Mouse (Mus musculus) thymus, adult 2 months (tissue): Measurements from ENCODE around the gene Ywhae.

Experiments used
- CTCF ChIP-seq: fragments of 200-500 bp; IDR thresholded peaks from 2 replicates; pipeline ENCODE4 v1.5.1; 2012; ENCODE audit warnings: mild to moderate bottlenecking, control low read depth, low read length, moderate library complexity, borderline replicate concordance; ENCODE audit not compliant: control insufficient read depth, poor library complexity, insufficient read depth; ENCODE audit errors: extremely low read depth
- POLR2A ChIP-seq: fragments of 200-500 bp; IDR thresholded peaks from 2 replicates; pipeline ENCODE4 v1.6.1; 2012; ENCODE audit warnings: mild to moderate bottlenecking, low read length, control low read depth, moderate library complexity; ENCODE audit not compliant: control insufficient read depth, poor library complexity, insufficient read depth; ENCODE audit errors: extremely low read depth

DNA sequence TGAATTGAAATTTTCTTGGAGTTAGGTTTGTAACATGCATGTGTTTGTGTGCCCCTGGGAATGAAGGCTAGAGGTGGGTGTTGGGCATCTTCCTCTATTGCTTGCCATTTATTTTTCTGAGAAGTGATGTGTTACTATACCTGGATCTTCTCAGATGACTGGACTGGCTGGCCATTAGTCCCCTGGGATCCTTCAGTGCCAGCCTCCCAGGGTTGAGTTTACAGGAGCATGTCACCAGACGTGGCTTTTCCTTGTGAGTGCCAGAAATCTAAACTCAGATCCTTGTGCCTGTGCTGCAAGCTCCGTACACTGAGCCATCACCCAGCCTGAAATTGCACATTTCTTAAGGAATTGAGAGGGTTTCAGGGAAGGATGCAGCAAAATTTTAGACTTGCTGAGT, 47.7 kb upstream of the Ywhae start:
- TF ChIP-seq POLR2A (no peak), CTCF (no peak)
